Mouse (Mus musculus): ENCODE data around the gene Hist1h2ab. TPM values are rescaled to one million over a fixed set of nuclear protein-coding genes. Genes with fewer than 3 reads are reported as not detected.
"Not testable (repeated sequence)": the region's sequence is repeated elsewhere in the genome, so short reads cannot be mapped to it uniquely, and the experiment has no call there.

The Hist1h2ab gene
- polyA plus RNA-seq, 1 experiment from 2014 or later: 23.1 TPM

GRCm38 (mm10) chr13:23763586-23764323 is 12.8 kb downstream of the Hist1h2ab start, which contains the start of gene Hist1h1a:
Gene Hist1h1a (plus strand): TSS chr13:23763666.
- H3K9ac ChIP-seq: peak within 1 kb of the TSS; percentile 47
- no peaks in the 10 kb centered on the region for H3K36me3 ChIP-seq
- no peaks in the 10 kb centered on the region for H3K9me3 ChIP-seq (replicated peaks)
- ATAC-seq (ENCODE audit: insufficient number of reproducible peaks, low FRiP score, low TSS enrichment, low read depth): peak; percentile 82
- peak within 1 kb of the TSS; percentile 84 for H3K4me2 ChIP-seq (replicated peaks)
- H3K27me3 ChIP-seq: no peaks in the 10 kb centered on the region
- 3% methylated on average over 34 of the region's 34 CpGs for WGBS
- H3K4me1 ChIP-seq: peaks cover 32% of the 10 kb centered on the region
- peak within 1 kb of the TSS; percentile 96 for H3K27ac ChIP-seq (replicated peaks)
- peak within 1 kb of the TSS; percentile 58 for H3K4me3 ChIP-seq (replicated peaks)

GRCm38 (mm10) chr13:23764324-23765171 is 13.6 kb downstream of the Hist1h2ab start:
- Histone ChIP-seq H3K9ac (peak overlapping the region; percentile 47), H3K36me3 (no peaks in the 10 kb centered on the region), H3K27ac (replicated peaks) (peak overlapping the region; percentile 96), H3K4me2 (replicated peaks) (peak overlapping the region; percentile 84), H3K9me3 (replicated peaks) (no peaks in the 10 kb centered on the region), H3K4me3 (replicated peaks) (peak overlapping the region; percentile 58), H3K27me3 (no peaks in the 10 kb centered on the region), H3K4me1 (peaks cover 32% of the 10 kb centered on the region)
- 38% methylated on average over 12 of the region's 12 CpGs for WGBS
- ATAC-seq (ENCODE audit: insufficient number of reproducible peaks, low FRiP score, low TSS enrichment, low read depth): no peak

DNA sequence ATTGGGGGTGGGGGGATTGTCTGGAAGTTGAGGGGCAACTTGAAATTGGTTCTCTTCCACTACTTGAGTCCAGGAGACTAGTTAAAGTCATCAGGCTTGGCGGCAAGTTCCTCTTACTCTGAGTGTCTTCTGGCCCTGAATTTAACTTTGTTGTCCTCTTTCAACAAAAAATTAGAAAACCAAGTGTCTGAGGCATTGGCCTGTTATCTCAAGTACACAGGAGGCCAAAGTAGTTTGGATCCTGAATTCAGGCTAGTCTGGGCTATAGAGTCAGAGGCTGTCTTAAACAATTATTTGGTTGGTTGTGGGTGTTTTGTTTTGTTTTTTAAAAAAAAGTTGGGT is 14.2 kb downstream of the Hist1h2ab start:
- no peak for ATAC-seq (ENCODE audit: insufficient number of reproducible peaks, low FRiP score, low TSS enrichment, low read depth)
- 83% methylated on average over 1 of the region's 1 CpGs for whole genome bisulfite sequencing
- Histone ChIP-seq H3K9me3 (replicated peaks) (no peaks in the 10 kb centered on the region), H3K27me3 (no peaks in the 10 kb centered on the region), H3K4me2 (replicated peaks) (peak overlapping the region; percentile 84; the same call in 1 of the 2 replicates), H3K27ac (replicated peaks) (no peak overlapping the region), H3K4me3 (replicated peaks) (0 out of 2 replicates have a peak overlapping the region, but pooled peaks have one; percentile 4), H3K9ac (no peak overlapping the region), H3K36me3 (no peaks in the 10 kb centered on the region), H3K4me1 (peaks cover 29% of the 10 kb centered on the region)

DNA sequence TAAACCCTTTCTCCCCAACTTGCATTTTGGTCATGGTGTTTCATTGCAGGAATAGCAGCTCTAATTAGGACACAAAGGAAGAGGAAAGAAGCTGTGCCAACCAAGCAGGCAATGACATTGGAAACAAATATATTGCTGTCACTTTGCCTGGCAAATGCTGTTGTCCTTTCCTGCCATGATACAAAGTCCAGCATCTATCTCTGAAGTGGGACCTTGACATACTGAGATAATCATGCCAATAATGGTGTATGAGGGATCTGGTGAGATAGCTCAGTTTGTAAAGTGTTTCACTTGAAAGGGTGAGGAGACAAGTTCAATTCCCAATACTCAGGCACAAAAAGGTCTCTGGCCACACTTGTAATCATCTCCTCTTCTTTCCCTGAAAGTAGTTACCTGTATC is 15.8 kb downstream of the Hist1h2ab start:
- no peaks in the 10 kb centered on the region for H3K27me3 ChIP-seq
- no peak overlapping the region for H3K4me3 ChIP-seq (replicated peaks)
- H3K36me3 ChIP-seq: no peaks in the 10 kb centered on the region
- peaks cover 20% of the 10 kb centered on the region for H3K4me1 ChIP-seq
- no peak overlapping the region for H3K27ac ChIP-seq (replicated peaks)
- H3K9ac ChIP-seq: no peak overlapping the region
- no peak for ATAC-seq (ENCODE audit: insufficient number of reproducible peaks, low FRiP score, low TSS enrichment, low read depth)
- H3K9me3 ChIP-seq (replicated peaks): no peaks in the 10 kb centered on the region
- no peak overlapping the region for H3K4me2 ChIP-seq (replicated peaks)

DNA sequence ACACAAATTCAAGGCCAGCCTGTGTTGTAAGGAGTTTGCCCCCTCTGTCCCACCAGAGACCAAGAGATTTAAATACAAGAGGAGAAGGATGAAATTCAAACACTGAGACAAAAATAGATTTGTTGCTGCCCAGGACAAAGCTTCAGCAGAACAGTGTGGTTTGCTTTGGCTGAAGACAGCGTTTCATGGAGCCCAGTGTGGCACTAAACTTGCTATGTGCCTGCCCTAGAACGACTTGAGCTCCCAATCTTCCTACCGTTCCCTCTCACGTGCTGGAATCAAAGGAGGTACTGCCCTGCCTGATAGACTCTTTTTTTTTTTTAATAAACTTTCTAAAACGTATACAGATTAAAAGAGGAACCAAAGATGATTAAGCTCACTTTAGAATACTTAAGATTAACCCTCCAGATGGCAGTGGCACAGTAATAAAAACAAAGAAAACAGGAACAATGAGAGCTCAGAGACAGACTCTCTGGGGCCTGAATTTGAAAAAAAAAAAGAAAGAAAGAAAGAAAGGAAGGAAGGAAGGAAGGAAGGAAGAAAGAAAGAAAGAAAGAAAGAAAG is 18.0 kb downstream of the Hist1h2ab start:
- H3K9me3 ChIP-seq (replicated peaks): no peaks in the 10 kb centered on the region
- 45% methylated on average over 5 of the region's 5 CpGs for WGBS
- ATAC-seq (ENCODE audit: insufficient number of reproducible peaks, low FRiP score, low TSS enrichment, low read depth): no peak

GRCm38 (mm10) chr13:23769613-23770012 is 18.7 kb downstream of the Hist1h2ab start, which contains the start of gene Trim38:
Gene Trim38 (plus strand): TSS chr13:23769913.
- H3K4me1 ChIP-seq; H3K27ac ChIP-seq (replicated peaks); H3K27me3 ChIP-seq; ATAC-seq (ENCODE audit: insufficient number of reproducible peaks, low FRiP score, low TSS enrichment, low read depth); H3K36me3 ChIP-seq; H3K4me3 ChIP-seq (replicated peaks); H3K4me2 ChIP-seq (replicated peaks); H3K9ac ChIP-seq; H3K9me3 ChIP-seq (replicated peaks): not testable (repeated sequence)
- WGBS: 84% methylated on average over 2 of the region's 2 CpGs

More for the DNA sequence above, 18.0 kb downstream of the Hist1h2ab start:
- Histone ChIP-seq H3K36me3 (no peaks in the 10 kb centered on the region), H3K4me1 (peaks cover 11% of the 10 kb centered on the region), H3K27me3 (no peaks in the 10 kb centered on the region), H3K4me2 (replicated peaks) (no peak overlapping the region), H3K27ac (replicated peaks) (no peak overlapping the region), H3K9ac (no peak overlapping the region), H3K4me3 (replicated peaks) (no peak overlapping the region)

DNA sequence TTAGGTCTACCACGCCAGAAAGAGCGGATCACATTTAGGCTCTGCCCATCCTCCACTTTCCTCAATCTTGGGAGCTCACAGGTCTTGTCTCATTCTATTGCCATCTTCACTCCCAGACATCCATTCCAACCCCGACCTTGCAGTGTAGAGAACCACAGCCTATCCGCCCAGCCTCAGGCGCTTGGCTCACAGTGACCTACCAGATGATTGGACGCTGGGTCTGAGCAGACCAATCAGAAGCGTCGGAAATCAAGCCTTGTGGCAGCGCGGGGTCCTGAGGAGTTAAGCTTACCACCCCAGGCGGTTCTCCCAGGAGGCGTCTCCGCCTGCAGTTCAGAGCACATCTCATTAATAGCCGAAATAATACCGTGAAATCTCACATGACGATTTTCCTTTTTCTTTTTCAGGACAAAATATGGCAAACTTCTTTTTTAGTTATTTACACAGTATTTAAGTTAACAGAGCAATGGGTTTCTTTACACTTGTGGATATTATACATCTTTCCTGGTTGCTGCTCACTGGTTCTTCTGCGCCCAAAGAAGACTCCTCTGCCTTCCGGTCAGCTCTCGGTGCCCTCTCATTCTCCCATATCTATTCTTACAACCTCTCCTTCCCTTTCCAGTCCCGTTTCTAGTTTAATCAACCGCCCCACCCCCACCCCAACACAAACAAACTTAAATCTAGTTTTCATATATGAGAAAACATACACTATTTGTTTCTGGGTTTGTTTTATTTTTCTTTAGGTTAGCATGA is 21.8 kb downstream of the Hist1h2ab start:
- Histone ChIP-seq H3K4me1 (no peaks in the 10 kb centered on the region), H3K4me3 (replicated peaks) (0 out of 2 replicates have a peak overlapping the region, but pooled peaks have one; percentile 11), H3K9ac (no peak overlapping the region), H3K4me2 (replicated peaks) (peak overlapping the region; percentile 48), H3K9me3 (replicated peaks) (no peaks in the 10 kb centered on the region), H3K27me3 (no peaks in the 10 kb centered on the region), H3K36me3 (no peaks in the 10 kb centered on the region), H3K27ac (replicated peaks) (no peak overlapping the region)
- peak; percentile 78; the same call in 1 of the 2 replicates for ATAC-seq (ENCODE audit: insufficient number of reproducible peaks, low FRiP score, low TSS enrichment, low read depth)
- WGBS: 16% methylated on average over 21 of the region's 21 CpGs

DNA sequence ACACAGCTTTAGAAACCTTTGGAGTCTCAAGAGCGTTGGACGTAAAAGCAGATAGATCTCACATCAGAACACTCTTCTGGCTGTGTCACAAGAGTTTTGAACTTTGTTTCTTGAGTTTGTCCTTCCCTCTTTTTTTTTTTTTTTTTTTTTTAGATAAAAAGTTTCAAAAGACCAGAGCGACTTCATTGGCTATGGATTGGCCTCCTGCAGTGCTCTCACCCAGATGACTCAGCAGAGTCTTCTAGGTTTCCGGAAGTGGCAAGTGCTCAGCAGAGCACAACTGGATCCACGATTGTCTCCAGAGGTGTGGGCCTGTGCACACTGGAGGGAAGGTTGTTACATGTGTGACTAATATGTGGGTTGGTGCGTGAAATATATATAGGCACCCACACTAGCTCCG is 27.4 kb downstream of the Hist1h2ab start:
- no peaks in the 10 kb centered on the region for H3K27me3 ChIP-seq
- no peaks in the 10 kb centered on the region for H3K36me3 ChIP-seq
- H3K9me3 ChIP-seq (replicated peaks): no peaks in the 10 kb centered on the region
- WGBS: 92% methylated on average over 7 of the region's 7 CpGs
- H3K4me3 ChIP-seq (replicated peaks): no peak overlapping the region
- no peak overlapping the region for H3K4me2 ChIP-seq (replicated peaks)
- H3K4me1 ChIP-seq: no peaks in the 10 kb centered on the region
- ATAC-seq (ENCODE audit: insufficient number of reproducible peaks, low FRiP score, low TSS enrichment, low read depth): no peak
- H3K9ac ChIP-seq: no peak overlapping the region
- H3K27ac ChIP-seq (replicated peaks): no peak overlapping the region

DNA sequence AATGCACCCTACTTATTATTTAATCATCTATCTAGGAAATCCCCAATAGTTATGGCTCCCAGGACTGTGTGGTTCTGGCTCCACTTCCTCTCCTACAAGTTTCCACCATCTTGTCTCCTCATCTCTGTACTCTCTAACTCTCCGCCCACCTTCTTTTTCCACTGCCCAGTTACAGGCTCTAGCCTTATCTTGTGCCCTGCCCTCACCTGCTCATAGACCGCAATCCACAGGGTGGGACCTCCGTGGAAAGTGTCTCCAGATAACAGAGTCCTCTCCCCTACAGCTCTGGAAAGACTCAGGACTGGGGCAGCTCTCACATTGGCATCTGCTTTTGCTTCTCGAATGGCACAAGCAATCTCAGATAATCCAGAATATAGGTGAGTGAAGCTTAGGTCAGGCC is 28.1 kb downstream of the Hist1h2ab start:
- Histone ChIP-seq H3K36me3 (no peaks in the 10 kb centered on the region), H3K9me3 (replicated peaks) (no peaks in the 10 kb centered on the region), H3K4me3 (replicated peaks) (no peak overlapping the region), H3K9ac (no peak overlapping the region), H3K4me2 (replicated peaks) (no peak overlapping the region), H3K27ac (replicated peaks) (no peak overlapping the region), H3K4me1 (no peaks in the 10 kb centered on the region), H3K27me3 (no peaks in the 10 kb centered on the region)
- 82% methylated on average over 4 of the region's 4 CpGs for WGBS
- ATAC-seq (ENCODE audit: insufficient number of reproducible peaks, low FRiP score, low TSS enrichment, low read depth): no peak

DNA sequence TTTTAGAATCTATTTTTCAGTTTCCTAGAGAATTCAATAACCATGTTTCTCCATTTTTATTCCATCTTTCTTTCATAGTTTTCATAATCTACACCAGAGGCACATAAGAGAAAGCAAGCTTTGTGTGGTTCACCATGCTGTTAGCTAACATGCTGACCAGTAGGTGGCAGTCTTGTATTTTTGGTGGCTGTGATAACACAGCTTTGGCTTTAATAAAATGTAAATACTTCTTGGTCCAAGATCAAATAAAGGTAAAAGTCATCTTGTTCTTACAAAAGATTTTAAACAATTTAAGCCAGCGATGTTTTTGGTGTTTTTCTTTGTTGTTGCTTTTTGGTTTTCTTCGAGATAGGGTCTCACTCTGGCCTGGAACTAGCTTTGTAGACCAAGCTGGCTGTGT is 41.6 kb downstream of the Hist1h2ab start:
- Histone ChIP-seq H3K4me3 (replicated peaks) (no peak overlapping the region), H3K27ac (replicated peaks) (no peak overlapping the region), H3K9ac (no peak overlapping the region), H3K27me3 (no peaks in the 10 kb centered on the region), H3K36me3 (no peaks in the 10 kb centered on the region), H3K9me3 (replicated peaks) (no peaks in the 10 kb centered on the region), H3K4me1 (no peaks in the 10 kb centered on the region), H3K4me2 (replicated peaks) (no peak overlapping the region)
- no peak for ATAC-seq (ENCODE audit: insufficient number of reproducible peaks, low FRiP score, low TSS enrichment, low read depth)
- WGBS: 29% methylated on average over 2 of the region's 2 CpGs

DNA sequence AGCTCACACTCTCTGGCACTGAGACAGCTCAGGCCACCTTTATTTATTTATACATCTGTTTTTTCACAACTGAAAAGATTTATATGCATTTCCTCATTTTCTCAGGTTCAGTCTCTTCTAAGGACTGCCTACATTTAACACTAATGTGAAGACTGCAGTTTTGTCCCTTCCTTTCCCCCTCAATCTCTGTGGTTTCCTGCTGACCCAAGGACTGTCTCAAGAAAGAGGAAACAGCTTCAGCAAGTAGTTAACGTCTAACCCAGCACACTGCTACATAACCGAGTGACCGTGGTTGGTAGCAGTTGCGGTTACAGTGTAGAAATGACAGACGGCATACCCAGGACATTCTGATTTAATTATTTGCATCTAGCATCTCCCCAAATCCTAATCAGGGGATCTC is 48.5 kb downstream of the Hist1h2ab start:
- no peak overlapping the region for H3K9ac ChIP-seq
- H3K36me3 ChIP-seq: no peaks in the 10 kb centered on the region
- H3K4me3 ChIP-seq (replicated peaks): no peak overlapping the region
- H3K27ac ChIP-seq (replicated peaks): no peak overlapping the region
- H3K4me2 ChIP-seq (replicated peaks): no peak overlapping the region
- 54% methylated on average over 5 of the region's 5 CpGs for WGBS
- H3K27me3 ChIP-seq: no peaks in the 10 kb centered on the region; the same call in 1 of the 2 replicates
- H3K4me1 ChIP-seq: no peaks in the 10 kb centered on the region
- H3K9me3 ChIP-seq (replicated peaks): no peaks in the 10 kb centered on the region
- no peak for ATAC-seq (ENCODE audit: insufficient number of reproducible peaks, low FRiP score, low TSS enrichment, low read depth)

Measured in embryonic facial prominence, embryonic 15.5 days (tissue).